Mouse (Mus musculus): ENCODE results near the gene 1700001L19Rik.
A peak's percentile ranks its signal among the peaks of the same experiment; 100 is the strongest.
"Not testable (repeated sequence)": the region's sequence is repeated elsewhere in the genome, so short reads cannot be mapped to it uniquely, and the experiment has no call there.

The 1700001L19Rik gene

DNA sequence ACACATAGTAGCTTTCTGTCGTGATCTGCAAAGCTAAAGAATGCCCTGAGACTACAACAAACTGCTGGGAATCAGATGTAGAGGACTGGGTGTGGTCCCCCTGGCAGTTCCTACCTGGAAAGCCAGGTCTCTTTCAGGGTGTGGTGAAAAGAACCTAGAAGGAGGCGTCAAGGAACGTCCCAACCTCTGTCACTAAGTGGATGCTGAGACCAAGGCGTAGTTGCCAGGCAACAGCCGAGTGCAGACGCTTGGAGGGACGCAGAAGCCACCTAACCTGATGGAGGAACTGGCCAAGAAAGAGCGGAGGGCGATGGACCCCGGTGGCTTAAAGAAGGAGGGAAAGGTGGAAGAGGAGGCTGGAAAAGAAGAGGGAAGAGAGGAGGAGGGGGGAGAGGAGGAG, at the start of gene 1700001L19Rik:
1700001L19Rik (plus strand) TSS at position 223 of the 400 bp plus-strand sequence.
- no peak for DNase-seq

DNA sequence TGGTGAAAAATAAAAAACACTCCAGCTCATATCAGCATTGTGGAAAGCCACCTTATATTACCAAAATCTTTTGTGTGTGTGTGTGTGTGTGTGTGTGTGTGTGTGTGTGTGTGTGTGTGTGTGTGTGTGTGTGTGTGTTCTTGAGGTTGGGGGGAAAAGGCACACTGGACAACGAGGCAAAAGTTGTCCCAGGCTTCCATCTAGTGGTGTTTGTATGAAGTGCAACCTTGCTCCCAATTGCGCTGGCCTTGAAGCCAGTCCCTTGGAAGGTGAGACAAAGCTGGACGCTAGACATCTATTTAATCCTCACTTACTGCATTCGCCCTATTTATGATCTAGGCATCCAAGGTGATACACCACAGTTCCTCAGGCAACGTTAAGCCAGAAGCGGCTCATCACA, 43.8 kb upstream of the 1700001L19Rik start:
- not testable (repeated sequence) for DNase-seq

DNA sequence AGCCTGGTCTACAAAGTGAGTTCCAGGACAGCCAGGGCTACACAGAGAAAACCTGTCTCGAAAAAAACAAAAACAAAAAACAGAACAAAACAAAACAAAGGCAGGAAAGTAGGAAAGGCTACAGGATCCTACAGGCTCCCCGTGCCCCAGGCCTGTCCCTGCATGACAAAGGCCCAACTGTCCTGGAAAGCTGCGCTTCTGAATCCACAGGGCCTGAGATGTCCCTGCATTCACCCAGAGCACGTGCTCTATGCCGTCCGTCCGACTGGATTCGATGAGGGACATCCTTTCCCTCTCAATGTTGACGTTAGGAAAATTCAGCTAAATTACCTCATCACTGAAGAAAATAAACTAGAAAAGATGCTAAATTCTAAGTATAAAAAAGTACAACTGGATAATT, 29.1 kb upstream of the 1700001L19Rik start:
- DNase-seq = no peak

DNA sequence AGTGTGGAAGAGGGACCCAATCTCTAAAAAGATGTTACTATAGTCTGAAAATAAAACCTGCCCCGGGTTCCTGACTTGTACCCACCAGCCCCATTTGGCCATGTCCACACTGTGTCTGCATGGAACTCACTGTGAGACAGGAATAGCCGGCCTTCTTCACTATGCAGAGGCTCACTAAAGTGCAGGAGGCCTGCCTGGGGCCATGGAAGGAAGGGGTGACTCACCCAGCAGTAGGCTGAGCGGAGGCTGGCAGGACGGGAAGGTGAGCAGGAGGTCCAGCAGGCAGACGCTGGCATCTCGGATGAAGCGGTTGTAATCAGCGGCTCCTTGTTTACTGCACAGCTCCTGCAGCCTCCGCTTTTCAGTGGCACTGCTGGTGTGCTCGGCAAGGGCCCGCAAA, 28.7 kb upstream of the 1700001L19Rik start:
- DNase-seq = no peak

DNA sequence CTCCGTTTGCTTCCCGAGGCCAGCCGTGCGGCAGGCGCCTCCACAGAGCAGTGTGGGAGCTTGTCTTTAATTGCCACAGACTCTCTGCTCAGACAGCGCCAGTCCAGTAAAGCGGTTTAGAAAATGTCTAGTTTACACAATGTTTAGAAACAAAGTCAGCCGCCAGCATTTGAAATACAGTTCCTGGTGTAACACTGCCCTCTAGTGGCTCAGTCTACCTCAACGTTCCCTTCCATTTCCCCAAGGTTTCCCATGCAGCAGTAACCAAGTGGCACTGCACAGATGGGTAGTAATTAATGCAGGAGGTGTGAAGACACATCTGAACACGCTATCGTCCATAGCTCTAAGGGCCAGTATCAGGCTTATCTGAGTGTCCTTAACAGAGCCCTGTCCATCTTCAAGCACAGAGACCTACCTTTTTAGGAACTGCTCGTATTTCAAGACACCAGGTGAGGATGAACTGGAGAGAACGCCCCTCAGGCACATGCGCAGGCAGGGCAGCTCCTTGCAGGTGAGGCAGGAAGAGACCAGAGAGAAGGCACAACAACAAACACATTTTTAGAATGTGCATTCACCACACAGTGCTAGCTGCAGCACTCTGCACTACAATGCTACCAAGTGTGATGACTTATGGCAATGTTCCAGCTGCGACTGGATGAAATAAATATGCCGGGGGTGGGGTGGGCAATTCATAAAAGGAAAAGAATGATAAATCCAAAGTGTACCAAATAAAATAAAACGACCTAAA, 27.5 kb upstream of the 1700001L19Rik start:
- peak; percentile 51 for DNase-seq

DNA sequence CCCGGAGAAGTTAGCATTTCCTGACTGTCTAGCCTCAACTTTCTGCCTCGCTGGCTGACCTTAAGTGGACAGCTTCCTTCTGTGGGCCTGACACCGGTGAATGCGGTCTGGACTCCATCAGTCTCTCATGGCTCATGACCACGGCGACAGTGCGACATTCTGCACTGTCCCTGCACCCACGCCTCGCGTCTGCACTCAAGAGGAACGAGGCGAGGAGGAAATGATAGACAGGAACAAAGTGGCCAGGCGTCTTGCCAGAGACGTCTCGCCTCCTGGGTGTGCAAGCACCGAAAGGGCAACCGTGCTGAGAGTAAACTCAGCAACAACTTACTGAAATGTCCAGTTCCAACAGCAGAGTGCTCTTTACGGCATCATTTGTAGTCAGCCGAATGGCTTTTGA, 25.0 kb upstream of the 1700001L19Rik start:
- DNase-seq = no peak

DNA sequence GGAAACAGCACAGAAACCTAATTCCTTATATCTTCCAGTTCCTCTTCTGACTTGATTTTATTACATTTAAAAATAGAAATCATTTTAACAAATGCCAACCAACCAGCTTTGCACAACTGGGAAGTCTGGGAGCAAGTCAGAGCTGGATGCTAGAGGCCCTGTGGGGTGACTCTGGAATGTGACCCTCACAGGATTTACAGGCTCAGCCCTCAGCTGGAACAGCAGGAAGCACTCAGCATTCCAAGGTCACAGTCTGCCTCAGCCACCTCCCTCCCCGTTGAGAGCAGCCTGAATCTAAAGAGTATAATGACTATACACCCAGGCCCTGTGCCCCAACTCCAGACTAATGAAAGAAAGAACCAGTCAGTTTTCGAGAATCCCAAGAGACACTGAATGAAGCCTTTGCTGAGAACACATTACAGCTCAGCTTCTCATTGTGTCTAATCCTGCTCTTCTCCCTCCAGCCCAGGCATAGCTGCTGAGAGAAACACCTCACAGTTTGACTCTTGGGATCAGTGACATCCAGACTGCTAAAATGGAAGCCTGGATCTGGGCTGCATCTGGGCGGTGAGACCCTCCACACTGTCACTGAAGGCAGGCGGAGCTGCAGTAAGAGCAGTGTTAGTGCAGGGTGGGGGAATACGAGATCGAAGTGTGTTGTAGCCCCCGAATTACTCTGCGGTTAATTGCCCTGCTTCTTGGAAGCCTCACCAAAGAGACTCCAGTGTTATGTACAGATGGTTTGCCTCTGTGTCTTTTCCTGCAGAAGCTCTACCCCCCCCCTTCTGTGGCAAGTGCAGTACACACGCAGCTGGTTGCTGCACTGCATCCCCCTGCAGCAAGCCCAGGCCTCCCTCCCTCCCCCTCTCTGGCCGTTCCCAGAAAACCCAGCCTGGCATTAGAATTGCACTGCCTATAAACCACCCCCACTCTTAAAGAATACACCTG, 24.0 kb upstream of the 1700001L19Rik start:
- no peak for DNase-seq

DNA sequence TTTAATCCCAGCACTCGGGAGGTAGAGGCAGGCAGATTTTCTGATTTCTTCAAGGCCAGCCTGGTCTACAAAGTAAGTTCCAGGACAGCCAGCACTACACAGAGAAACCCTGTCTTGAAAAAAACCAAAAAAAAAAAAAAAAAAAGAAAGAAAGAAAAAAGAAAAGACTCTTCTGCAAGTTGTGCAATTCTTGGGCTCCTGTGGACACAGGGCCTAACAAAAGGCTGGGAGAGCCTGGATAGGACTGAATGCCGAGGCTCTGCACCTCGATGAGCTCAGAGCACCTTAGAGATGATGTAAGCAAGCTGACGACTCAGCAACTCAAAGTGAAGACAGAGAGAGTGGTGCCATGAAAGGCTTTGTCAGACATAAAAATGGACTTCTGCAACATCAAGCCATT, 22.8 kb upstream of the 1700001L19Rik start:
- no peak for DNase-seq

DNA sequence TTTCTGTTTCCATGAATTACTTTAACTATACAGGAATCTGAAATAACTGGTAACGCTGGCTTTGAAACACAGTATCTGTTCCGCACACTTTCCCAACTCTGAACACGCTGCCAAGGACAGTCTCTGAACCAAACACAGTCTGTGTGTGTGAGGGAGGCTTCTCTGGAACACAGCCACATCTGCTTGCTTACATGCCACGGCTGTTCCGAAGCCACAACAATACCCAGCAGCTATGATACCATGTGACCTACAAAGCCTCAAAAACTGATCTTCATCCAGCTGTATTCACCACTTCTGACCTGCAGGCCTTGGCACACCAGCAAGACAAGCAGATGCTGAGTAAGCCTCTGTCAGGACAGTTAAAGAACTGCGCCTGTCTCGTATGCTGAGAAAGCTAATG, 19.3 kb upstream of the 1700001L19Rik start:
- DNase-seq = no peak

DNA sequence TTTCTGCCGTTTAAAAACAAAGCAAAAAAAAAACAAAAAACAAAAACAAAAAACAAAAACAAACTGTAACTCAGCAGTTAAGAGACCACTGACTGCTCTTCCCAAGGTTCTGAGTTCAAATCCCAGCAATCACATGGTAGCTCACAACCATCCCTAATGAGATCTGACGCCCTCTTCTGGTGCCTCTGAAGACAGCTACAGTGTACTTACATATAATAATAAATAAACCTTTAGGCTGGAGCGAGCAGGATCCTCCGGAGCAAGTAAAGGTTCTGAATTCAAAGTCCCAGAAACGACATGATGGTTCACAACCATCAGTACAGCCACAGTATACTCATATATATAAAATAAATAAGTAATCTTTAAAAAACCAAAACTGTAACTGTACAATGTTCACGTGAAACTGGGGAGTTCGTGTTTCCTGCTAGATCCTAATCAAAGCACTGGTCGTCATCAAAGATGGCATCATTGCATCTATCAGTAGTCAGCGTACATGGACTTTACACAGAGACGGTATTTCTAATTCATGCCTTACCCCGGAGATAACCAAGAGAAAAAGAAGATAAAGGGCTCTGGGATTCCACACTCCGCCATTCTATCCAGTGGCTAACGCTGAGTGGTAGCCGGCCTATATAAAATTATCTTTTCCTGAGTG, 16.0 kb upstream of the 1700001L19Rik start:
- no peak for DNase-seq

DNA sequence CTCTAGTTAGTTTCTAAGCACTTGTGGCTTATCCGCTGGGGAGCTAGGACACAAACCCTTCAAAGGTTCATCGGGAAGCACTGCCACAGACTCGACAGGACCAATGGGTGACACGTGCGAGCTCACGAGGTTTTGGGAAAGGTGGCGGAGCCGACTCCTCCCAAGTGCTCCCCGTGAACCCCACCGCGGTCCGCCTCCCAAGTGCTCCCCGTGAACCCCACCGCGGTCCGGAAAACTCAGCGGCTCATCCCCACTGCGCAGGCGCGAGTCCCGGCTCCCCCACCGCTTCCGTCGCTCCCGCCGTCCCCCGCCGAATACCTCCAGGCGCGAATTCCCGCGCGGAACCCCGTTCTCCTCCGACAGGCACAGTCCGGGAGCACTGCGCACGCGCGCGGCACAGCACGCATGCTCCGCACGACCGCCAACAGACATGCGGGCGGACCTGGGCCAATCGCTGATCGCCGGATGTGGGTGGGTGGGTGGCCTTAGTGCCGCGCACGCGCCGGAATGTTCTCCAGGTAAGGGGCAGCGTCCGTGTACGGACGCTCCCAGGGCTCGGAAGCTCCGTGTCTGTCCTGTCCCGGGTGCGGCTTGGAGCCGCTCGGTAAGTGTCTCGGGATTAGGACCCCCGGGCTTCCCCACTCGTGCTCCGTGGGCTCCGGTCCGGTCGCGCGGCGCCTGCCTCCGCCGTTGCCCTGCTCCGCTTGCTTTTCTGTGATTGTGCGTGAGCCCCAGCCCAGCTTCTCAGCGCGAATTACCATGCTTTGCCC, 15.3 kb upstream of the 1700001L19Rik start, which contains the start of the genes Mtrr and Fastkd3:
Mtrr (minus strand) TSS at position 403 of the 770 bp plus-strand sequence.
Fastkd3 (plus strand) TSS at position 488 of the 770 bp plus-strand sequence.
- DNase-seq = peak; percentile 98

DNA sequence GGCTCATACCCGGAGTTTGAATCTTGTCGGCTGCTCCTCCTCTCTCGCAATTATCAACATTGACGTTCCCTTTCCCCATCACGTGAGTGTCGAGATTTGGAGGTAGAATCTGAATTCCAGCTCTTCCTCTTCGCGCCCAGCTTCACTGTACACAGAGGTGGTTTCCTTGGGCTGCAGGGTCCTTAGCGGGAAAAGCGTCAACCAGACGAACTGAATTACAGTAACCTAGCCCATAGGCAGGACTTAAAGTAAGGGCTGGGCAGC, 14.8 kb upstream of the 1700001L19Rik start:
- no peak for DNase-seq

DNA sequence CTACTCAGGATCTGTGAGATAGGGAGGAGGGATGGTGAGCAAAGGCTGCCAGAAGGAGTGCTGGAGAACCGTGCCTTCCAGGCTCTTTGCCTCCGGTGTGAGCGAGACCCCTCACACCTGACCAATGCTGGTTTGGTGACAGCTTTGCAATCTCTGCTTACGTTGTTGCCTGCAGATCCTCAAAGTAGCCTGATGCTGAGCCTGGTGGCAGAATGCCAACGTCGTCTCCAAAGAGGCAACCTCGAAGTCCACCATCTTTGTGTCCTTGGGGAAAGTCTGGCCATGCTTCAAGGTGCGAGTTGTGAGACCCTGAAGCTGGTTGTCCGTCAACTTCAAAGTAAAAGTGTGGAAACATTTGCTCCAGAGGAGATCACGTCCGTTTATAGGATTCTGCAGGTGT, 13.3 kb upstream of the 1700001L19Rik start:
- no peak for DNase-seq

DNA sequence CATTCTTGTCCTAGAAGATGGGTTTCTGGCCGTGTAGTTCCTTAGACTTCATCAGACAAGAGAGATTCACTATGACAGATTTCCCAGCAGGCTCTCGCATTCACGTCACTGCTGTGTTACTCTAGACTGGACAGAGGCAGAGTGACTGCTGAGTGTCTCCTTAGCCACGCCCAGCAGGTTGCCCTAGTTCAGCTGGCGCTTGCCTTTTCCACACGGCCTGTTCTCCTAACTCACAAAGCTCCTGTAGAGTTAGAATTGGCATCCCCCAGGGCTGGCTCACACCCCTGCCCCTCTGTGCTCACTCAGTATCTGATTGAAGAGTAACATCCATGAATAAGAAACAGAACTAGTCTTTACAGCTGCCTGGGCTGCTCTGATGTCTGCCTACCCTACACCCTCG, 11.8 kb upstream of the 1700001L19Rik start:
- no peak for DNase-seq

DNA sequence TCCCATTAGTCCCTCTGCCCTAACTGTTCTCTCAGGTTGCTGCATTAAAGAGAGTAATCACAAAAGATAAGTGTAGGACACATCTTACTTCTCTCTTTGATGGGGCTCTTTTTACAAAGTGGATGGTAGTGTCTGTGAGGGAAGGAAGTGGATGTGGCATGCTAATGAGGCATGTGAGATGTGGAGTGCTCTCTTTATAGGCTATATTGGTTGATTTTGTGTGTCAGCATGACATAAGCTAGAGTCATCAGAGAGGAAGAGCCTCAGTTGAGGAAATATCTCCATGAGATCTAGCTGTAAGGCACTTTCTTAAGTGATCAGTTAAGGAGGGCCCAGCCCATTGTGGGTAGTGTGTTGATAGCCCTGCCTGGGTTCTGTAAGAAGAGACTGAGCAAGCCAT, 8.9 kb upstream of the 1700001L19Rik start:
- no peak for DNase-seq

DNA sequence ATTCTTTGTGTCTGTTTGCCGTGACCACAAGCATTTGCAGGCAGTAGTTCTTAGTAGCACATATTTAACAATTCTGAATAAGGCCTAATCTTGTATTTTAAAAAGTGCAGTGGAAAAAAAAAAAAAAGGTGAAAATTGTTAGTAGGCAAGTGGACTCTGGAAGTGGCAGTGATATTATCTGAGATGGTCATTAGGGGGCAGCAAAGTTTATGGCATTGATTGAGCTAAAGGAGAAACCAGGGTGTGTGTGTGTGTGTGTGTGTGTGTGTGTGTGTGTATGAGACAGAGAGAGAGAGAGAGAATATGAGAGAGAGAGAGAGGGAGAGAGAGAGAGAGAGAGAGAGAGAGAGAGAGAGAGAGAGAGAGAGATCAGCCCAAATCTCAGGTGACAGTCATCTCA, 3.4 kb upstream of the 1700001L19Rik start:
- DNase-seq = no peak

DNA sequence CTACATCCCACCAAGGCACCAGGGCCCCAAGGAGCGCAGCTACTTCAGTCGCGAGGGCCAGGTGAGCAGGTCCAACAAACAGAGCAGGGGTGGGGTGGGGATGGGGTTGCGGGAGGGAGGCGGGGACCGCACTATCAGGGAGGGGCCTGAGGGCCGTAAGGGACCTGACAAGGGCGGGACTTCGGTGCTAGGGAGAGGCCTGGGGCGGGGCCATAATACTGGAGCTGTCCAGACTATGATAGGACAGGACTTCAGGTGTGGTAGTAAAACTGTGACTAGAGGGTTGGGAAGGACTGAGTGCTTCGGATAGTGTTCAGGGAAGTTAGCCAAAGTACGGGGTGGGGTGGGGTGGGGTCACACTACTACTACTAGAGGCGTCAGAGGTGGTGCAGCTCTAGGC, 446 bp downstream of the 1700001L19Rik start:
- DNase-seq = no peak

DNA sequence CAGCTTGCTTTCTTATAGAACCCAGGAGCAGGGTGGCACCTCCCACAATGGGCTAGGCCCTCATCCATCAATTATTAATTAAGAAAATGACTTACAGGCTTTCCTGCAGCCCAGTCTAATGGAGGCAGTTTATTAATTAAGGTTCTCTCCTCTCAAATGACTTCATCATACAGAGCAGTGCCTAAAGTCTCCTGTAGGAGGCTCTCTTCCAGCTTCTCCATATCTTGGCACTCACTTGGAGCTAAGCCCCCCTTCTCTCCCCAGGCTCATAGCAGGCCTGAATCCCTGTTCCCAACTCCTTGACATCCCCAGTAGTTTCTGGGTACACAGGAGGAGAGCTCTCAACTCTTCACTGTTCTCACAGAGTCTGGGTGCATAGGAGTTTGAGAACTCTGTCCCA, 1.7 kb downstream of the 1700001L19Rik start:
- DNase-seq = no peak

DNA sequence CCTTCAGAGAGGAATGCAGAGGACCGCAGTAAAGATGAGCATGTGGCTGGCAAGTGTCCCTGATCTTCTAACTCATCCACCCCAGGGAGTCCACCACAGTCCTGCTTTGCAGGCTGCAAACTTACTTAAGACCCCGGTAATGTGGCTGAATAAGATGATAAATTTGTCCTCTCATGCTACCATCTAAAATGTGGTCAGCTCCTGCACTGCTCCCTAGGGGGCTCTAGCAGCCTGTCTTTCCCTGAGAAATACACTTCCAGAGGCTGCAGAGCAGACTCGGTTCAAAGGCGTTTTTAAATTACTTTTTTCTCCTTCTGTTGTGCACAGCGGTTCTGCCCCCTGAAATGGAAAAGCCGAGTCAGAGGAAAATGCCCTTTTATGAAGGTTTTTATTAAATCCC, 4.0 kb downstream of the 1700001L19Rik start:
- no peak for DNase-seq

DNA sequence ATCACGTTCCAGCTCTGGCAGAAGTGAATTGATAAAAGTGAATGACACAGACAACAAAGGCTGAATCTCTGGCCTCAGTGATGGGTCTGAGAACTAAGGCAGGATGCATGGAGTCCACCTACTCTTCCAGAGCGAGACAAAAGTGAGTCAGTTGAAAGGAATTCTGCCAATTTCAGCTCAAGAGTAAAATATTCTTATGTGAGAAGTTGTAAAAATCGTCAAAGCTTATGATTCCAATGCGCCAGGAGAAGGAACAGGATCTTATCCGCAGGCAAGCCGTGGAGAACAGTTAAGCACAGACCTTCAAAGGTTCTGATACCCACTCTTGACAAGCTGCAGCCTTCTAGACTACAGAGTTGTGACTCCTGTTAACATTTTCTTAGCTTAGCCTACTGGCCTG, 5.9 kb downstream of the 1700001L19Rik start:
- DNase-seq = no peak

DNA sequence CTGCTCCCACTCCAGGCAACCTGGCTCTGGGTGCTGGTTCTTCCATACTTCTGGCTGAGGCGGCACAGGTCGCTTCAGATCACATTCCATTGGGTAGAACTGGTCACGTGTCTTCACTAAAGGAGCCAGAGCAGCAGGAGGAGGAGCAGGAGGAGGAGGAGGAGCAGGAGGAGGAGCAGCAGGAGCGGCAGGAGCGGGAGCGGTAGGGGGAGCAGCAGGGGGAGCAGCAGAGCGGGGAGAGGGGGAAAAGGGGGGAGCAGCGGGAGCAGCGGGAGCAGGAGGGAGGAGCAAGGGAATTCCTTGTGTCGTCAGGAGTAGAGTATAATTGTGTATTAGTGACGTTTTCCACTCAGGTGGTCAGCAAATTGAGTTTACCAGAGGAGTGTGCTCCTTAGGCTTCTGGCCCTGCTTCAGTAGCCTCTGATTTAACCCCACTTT, 8.5 kb downstream of the 1700001L19Rik start:
- DNase-seq = no peak

DNA sequence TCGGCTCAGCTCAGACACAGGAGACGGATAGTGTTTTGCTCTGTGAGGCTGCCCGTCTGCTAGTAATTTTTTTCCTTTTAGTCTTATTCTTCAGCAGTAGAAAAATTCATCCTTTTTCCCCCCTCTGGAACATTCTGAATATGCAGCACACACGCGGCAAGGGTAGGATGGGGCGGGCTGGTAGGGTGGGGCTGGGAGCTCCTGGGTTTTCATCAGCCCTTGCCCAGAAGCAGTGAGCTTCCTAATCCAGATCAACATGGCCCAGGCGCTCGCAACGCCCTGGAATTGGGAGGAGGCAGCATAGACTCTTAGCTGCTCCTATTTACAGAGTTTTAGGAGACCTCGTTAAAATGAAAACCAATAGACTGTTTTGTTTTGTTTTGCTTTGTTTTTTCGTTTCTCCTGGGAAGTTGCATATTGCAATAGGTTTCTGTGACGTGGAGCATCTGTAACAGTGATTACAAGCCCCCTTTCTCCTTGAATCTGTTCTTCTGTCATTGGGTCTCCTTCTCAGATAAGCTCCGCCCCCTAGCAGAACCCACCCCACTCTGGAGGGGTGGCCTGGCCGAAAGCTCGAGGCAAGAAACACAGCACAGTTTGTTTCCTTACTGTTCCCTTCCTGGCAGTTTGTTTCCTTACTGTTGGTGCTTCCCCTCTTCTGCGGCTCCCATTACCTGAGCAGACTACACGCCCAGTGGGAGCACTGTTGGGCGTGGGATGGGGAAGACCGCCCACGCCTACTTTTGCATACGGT, 10.6 kb downstream of the 1700001L19Rik start:
- DNase-seq = no peak

Measured in cerebellum, adult 8-10 months (tissue).